Mouse (Mus musculus) ES-Bruce4 (cell line): ENCODE results near the gene Gm12569.

Source experiments
- CTCF ChIP-seq: IDR thresholded peaks from one replicate; pipeline ENCODE4 v1.8.1; 2011; ENCODE audit warnings: low read depth, low read length
- EP300 ChIP-seq: IDR thresholded peaks from 2 replicates; pipeline ENCODE4 v1.6.1; 2011; ENCODE audit warnings: low read depth, low read length; ENCODE audit not compliant: insufficient read depth
- POLR2A ChIP-seq: IDR thresholded peaks from one replicate; pipeline ENCODE4 v1.8.1; 2011; ENCODE audit warnings: low read length; ENCODE audit not compliant: insufficient read depth

DNA sequence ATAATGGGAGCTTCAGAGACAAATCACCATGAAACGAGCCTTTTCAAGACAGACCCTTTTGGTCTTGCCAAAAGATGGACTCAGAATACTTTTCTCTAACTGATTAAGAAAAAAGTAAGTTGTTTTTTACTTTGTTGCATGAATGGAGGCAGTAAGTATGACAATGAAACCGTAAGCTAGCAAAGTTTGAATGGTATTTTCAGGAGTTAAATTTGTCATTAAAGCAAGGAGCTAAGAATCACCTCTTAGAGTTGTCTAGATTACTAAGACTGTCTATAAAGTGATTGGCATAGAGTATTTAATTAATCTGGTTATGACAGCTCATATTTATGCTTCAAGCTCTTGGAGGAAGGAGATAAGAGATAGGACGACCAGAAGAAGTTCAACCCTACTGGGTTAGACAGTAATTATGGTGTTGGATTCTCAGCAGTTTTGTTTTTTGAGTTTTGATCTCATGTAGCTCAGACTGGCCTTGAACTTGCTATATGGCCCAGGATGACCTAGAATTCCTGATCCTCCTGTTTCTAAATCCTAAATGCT lies 41.5 kb downstream of the Gm12569 start, which contains the start of gene Clk4:
- TF ChIP-seq EP300 (no peak), CTCF (no peak), POLR2A (no peak)
